Mouse (Mus musculus): ENCODE results near the gene Svs1.

- no peak for TF ChIP-seq POLR2A (IDR thresholded peaks at IDR 0.05; ENCODE audit: low read depth, low read length)
- no peak for TF ChIP-seq CTCF (IDR thresholded peaks at IDR 0.05; ENCODE audit: extremely low read depth, insufficient read depth, insufficient read length, insufficient replicate concordance)
Measured at GRCm38 (mm10) chr6:48967868-48968267, 18.8 kb upstream of the Svs1 start.

Measured in spleen, adult 2 months (tissue).